Mouse (Mus musculus) small intestine, adult 2 months (tissue): ENCODE data around the gene Card11.

Source experiments
- CTCF ChIP-seq: fragments of 200-500 bp; IDR thresholded peaks from 2 replicates; pipeline ENCODE4 v1.5.1; 2012; ENCODE audit warnings: low read depth, mild to moderate bottlenecking, control low read depth, inconsistent platforms, low read length, moderate library complexity, mixed read lengths; ENCODE audit not compliant: insufficient replicate concordance, insufficient read length; ENCODE audit errors: extremely low read depth
- POLR2A ChIP-seq: fragments of 200-500 bp; IDR thresholded peaks from 2 replicates; pipeline ENCODE4 v1.6.1; 2012; ENCODE audit warnings: low read depth, mild to moderate bottlenecking, control low read depth, inconsistent platforms, low read length, moderate library complexity

DNA sequence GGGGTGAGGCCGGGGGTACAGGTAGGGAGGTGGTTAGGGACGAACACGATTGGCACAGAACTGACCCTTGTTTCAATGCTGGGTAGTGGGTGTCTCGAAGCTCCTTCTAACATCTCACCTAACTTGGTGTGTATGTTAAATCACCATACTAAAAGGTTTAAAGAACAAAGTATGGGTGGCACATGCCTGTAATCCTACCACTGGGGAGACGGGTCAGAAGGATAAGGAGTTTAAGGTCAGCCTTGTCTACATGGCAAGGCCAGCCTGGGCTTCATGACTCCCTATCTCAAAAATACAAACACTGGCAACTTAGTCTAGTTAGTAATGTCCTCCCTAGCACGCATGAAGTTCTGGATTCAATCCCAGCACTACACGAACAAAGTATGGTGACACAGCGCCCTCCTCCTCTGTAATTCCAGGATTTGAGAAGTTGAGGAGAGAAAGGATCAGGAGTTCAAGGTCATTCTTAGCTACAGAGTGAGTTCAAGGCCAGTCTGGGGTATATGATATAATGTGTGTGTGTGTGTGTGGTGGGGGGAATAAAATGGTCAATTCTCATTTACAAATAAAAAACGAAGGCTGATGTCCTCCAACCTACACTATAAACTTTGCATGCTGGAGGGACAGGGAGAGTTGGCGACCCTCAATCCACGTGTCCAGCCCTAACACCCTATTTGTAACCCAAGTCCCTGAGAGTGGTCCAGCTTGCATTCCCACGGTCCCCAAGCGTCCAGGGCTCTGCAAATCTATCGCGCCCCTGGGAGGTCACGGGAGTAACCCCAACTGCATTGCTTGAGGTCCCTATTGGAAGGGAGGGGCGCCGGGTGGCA lies 171.1 kb downstream of the Card11 start:
- no peak for TF ChIP-seq POLR2A
- TF ChIP-seq CTCF: no peak
